Mouse (Mus musculus) megakaryocyte, embryonic 14.5 days (primary cell): ENCODE results near the gene Enox2.

Source experiments
- FLI1 ChIP-seq: IDR thresholded peaks from 2 replicates; pipeline ENCODE4 v1.6.1; 2012; ENCODE audit warnings: low read length, inconsistent platforms, mixed read lengths
- GATA1 ChIP-seq: IDR thresholded peaks from 3 replicates; pipeline ENCODE4 v1.6.1; 2012; ENCODE audit warnings: mixed read lengths, low read length, inconsistent platforms, borderline replicate concordance

DNA sequence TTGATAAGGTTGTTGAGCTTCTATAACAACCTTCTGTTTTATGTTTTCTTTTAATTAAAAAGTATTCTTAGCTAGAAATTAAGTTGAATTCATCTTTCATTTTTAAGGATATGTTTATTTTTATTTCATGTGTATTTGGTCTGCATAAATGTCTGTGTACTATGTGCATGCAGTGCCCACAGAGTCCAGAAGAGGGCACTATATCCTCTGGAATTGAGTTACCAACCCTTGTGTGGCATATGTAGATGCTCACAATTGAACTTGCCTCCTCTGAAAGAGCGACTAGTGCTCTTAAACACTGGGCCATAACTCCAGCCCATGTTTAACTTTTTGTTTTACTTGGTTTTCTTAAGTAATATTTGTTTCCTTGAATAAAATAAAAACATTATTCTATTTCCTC lies 21.4 kb upstream of the Enox2 start:
- TF ChIP-seq GATA1 (no peak), FLI1 (no peak)
